Mouse (Mus musculus) adrenal gland, adult 18-20 months (tissue): ENCODE results near the gene Rrp7a. TPM values are rescaled to one million over a fixed set of nuclear protein-coding genes. Genes with fewer than 3 reads are reported as not detected.
A peak's percentile ranks its signal among the peaks of the same experiment; 100 is the strongest.

Experiments used
- DNase-seq, 2 experiments: peaks; one replicate each; pipeline ENCODE4 v3.0.0; 2021 to 2022; ENCODE audit warnings: low spot score in 2 of 2
- long read RNA-seq, 2 experiments: library from polyadenylated mRNA; stranded (forward); transcript quantifications; one replicate each; pipeline ENCODE4 v2.0.0; 2021
- total RNA-seq, 2 experiments: library from RNA; stranded (reverse); gene quantifications; 1 replicate in 1 of 2; 2 replicates in 1 of 2; pipeline ENCODE4 v1.2.3; 2021

Gene Rrp7a
- total RNA-seq, result 100 to 1,000 TPM; 111 to 113 TPM
- long read RNA-seq, experiment 1, full-length matches to known transcripts, result 115 of 122 reads
- long read RNA-seq, experiment 1, partial matches to known transcripts, result 2 of 122 reads
- long read RNA-seq, experiment 1, other reads (novel, unspliced or antisense), result 5 of 122 reads
- long read RNA-seq, experiment 2, full-length matches to known transcripts, result 266 of 286 reads
- long read RNA-seq, experiment 2, partial matches to known transcripts, result 5 of 286 reads
- long read RNA-seq, experiment 2, other reads (novel, unspliced or antisense), result 15 of 286 reads

DNA sequence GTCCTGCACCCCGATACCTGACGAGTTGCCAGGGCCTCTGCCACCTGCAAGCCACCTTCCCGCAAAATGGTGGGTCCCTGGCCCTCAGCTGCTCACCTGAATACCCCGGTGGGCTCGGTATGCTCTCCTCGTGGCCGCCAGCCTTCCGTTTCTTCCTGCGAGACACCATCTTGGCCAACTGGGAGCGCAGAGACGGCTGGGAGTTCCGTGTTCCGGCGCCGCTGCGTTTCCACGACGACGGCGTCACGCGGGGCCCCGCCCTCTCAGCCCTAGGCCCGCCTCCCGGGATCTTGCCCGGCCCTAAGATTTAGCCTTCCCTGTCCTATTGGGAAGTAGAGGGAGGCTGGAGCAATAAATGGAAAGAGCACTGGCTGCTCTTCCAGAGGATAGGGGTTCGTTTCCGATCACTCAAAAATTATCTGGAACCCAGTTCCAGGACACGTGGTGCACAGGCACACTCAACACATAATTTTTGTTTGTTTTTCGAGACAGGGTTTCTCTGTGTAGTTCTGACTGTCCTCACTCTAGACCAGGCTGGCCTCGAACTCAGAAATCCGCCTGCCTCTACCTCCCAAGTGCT lies at the start of gene Rrp7a:
Gene Rrp7a, minus strand, starts transcription at position 236 of the 580 bp plus-strand sequence.
- DNase-seq, result peak; percentile 94 to 95

DNA sequence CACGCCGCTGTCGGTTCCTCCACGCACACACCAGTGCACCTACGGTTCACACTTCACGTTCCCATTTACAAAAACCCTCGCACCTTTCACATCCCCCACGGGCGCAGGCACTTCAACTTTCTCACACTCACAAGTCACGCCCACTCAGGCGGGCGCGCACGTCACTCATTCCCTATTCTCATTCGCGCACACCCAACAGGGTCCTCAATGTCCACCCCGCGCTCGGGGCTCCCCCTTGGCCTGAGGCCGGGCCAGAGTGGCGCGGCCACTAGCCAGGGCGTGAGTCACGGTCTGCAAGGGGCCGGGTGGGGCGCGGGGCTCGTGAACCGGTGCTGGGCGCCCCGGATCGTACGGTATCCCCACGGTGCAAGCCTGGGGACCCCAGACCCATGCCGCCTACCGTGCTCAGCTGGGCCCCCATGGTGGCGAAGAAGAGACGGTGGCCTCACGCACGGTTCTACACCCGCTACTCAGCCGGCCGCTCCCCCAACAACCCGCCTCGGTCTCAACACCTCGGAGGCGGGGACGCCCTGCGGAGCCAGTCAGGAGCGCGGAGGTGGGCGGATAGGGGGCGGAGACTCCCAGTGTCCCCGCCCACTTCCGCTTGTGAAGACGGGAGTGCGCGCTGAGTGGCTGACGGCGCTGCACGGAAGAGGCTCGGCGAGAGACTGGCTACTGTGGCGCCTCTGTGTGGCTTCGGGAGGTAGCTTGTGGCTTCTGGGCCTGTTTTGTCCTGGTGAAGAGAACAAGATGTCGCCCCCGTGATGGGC lies 49.3 kb upstream of the Rrp7a start:
- peak; percentile 95 for DNase-seq

DNA sequence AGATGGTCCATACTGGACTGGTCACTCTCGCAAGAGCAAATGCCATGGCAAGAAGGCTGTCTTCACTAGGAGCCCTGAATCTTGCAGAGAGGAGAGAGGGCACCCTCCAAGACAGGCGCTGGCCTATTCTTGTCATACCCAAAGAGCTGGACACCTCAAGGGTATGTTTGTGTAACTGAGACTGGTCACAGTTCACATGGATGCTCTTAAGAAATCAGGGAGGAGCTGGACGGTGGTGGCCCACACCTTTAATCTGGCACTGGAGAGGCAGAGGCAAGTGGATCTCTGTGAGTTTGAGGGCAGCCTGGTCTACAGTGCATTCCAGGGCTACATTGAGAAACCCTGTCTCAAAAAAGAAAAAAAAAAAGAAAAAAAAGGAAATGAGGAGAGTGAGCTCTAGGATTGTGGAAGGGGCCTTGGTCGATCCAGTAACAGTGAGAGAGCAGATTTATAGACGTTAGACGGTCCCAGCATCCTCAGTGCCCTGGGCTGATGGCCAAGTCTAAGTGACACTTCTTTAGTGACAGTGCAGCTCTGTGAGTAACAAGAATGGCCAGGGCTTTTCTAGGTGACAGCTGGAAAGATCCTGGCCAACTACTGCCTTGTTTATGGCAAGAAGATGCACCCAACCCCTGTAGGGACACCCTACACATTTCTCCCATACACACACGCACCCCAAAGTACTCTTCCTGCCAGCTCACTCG lies 48.5 kb upstream of the Rrp7a start:
- DNase-seq, result peak in 1 of 2 experiments; percentile 25

DNA sequence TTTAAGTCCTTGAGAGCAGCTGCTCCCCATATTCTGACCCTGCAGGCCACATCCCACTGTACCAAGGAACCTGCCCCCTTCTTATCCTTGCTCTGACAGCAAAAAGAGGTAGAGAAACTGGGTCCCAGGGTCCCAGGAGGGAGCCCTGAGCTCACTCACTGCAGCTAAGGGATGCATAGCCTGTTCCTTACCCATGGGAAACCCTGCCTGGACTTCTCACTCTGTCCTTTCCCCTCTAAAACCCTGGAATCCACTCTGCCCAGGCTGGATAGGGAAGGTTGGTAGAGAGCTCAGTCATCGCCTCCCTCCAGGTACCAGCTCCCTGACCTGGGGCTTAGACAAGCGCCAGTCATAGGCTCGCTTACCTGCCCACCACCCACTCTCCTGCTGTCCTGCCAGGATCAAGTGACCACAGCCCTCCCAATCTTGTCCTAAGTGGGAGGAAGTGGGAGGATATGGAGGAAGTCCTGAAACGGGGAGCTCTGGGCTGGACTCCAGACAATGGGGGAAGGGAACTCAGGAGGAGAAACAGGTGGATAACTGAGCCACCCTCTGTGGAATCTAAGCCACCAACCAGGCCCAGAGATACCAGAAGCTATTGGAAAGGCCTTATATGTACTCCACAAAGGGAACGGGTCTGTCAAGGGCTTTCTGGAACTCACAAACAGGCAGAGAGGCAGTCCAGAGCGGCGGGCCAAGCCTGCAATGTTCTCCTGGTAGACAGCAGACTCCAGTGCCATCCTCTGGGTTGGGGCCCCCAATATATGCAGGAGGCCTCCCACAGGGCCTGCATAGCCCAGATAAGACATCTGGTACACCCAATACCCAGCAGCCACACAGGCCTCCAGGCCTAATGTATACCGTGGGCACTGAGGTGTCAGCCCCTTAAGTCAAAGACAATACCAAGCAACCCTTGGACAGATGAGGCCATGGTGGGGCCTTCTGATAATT lies 47.4 kb upstream of the Rrp7a start:
- peak in 1 of 2 experiments; percentile 23 for DNase-seq

DNA sequence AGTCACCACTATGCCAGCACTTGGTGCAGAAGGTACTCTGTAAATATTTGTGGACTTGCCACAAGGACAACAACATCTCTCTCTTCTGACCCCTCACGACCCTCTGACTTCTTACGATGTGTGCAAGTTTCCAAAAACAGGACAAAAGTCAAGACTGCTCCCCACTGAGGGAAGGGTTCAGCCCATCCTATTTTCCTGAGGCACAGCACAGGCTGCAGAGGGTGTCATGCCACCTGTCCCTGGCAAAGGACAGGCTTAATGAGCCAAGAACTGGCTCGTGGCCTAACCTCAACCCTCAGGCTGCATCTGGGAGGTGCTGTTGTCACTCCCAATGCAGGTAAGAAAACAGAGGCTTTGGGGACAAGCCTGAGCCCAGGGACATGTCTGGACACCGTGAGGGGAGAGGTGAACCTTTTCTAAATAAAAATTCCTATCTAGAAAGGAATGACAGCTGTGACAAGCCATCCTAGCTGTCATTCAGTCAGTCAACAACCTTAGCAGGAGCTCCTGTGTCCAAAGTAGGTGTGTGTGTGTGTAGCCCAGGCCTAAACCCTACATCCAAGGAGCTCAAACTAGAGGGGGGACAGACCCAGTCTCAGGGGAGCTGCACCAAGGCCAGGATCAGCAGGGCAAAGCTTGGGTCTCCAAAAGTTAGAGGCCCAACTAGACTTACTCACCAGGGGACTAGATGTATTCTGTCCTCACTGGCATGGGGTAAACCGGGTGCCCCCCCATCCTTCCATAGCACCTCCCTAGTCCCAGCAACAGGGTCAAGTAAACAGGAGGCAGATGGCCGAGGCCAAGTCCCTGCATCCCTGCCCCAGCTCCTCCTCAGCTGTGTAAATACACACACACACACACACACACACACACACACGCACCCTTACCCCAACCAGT lies 46.5 kb upstream of the Rrp7a start:
- no peak for DNase-seq

DNA sequence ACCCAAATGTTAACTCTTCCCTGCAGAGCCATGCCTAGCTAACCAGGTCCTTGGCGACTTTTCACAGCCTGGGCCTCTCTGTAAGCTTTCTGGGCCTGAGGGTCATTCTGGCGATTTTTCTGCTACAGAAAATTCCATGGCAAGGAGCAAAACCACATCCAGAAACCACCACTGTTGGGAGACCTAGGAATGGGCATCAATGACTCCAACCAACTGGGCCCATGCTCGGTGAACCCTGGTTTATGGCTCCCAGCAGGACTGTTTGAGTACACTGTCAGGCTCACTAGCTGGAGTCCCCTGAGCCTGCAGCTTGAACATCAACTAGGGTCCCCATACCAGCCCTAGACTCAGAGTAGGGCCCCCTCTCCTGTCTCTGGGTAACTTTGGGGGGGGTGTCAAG lies 45.7 kb upstream of the Rrp7a start:
- no peak for DNase-seq

DNA sequence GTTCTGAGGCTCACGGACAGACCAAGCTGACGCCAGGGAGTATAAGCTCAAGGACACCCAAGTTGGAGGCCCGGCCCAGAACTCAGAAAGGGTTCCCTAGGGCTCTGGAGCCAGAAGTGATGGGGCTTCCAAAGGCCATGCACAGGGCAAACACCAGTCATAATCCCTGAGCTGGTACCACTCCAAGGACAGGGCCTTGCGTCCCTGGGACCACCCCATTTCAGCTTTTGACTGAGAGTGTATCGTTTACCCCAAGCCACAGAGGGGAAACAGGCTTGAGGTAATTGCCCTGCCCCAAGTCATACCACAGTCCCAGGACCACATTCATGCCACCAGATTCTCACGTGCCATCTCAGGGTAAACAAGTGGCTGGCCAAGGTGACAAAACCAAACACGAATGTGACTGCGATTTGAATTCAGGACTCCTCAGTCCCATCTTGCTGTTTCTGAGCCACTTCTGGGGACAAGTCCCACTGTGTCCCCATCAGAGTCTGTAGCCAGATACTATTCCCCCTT lies 45.0 kb upstream of the Rrp7a start:
- DNase-seq, result no peak

DNA sequence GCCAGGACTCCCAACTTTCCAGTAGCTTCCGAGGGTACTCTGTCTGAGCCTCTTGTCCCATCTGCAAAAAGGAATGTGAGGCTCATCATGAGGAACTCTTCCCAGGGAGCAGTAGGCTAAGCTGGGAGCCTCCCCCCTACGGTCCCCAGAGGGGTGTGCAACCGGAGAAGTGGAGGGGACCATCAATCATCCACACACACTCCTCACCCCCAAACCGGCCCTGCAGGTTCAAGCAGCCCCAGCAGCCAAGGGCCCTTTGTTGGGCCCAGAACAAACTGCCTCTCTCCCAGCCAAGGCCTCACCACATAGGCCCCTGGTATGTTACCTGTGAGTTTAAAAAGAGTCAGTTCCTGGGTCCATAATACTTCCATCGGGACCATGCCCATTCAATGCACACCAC lies 44.5 kb upstream of the Rrp7a start:
- DNase-seq, result peak; percentile 18 to 24

DNA sequence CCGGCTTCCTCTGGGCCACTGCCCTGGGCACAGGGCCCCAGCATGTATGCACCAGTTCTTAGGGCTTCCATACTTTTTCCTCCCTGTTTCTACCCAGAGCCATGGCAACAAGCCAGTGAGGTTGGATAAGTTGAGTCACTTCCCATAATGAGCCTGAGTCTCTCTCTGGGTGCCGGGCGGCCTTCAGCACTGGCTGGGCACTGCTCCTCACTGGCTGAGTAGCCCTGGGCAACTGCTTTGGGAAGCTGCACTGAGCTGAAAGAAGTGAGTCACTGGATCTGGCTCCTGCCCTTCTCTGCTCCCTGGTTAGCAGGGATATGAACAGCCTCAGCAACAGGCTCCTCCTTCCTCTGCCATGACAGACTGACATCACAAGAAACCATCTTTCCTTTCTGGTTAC lies 44.0 kb upstream of the Rrp7a start:
- DNase-seq, result peak; percentile 54 to 72

DNA sequence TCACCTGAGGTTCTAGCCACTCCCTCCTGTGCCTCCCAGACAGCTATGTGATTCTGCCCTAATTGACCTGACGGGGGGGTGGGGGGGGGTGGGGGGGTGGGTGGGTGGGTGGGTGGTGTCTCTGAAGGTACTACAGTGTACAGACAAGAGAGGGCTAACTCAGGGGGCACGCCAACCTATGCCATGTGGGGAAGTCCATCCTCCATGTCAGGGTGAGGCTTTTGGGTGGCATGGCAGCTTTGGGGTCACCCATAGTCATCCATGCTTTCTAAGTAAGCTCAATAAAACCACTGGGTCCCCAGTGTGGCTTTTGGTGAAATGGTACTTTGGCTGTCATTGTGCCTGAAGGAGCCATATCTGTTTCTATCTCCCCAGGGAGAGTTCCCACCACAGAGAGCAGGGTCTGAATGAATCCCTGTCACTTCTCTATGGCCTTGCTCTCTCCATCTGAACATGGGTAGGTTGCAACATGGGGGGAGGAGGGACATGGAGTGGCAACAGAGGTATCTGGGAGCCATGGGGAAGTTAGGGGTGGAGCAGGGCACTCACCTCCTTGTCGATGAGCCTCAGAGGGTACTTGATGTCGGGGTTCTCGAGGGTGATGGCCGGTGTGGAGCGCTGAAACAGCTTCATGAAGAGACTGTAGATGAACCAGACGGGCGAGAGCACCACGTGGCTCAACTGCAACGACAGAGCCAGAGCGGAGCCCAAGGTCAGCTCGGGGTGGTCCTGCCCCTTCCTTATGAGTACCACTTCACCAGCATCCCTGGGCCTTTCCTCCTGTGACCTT lies 43.1 kb upstream of the Rrp7a start:
- DNase-seq, result no peak

DNA sequence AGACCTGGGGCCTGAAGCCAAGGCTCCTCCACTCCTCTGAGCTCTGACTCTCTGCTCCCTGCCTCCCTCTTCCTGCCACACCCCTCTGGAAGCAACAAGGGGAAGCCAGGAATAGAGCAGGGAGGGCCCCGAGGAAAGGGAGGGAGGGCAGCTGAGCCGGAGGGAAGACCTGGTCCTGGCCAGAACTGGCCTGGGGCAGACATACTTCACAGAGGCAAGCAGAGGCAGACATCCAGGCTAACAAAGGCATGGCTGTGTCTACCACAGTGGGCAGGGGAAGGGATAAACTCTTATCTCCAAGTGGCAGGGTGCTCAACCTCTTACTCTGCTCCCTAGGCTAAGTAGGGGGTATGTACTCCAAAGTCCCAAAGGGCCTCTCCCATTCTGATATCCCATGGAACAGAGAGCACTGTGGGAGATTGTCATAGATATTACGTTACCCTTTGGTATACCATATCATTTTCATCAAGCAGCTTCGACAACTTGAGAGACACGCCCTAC lies 42.4 kb upstream of the Rrp7a start:
- DNase-seq, result peak in 1 of 2 experiments; percentile 27

DNA sequence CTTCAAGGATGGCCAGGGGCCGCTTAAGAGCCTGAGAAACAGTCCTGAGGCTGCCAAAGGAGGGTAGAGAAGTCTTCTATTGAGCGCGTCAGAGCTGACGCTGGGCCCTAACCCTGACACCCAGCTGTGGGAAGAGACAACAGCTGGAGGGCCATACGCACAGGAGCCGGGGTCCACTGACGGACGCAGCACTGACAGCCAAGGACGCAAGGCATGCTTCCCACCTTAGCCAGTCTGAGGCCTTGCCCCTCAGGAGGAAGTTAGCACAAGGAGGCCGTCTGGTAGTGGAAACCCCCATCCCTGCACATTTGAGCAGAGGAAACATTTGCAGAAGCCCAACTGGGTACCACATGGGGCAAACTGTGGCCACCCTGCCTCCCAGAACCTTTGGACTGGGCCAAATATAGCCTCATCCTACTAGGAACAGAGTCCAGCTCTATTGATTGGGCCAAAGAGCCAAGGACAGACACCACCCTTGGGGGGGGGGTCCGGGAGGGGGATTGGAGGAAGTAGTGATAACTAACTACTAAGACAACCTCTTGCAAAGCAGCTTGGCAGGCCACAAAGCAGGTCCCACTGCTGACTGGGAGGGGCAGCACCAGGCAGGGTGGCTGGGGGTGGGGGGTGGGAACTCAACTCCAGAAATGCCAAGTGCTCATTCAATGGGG lies 40.4 kb upstream of the Rrp7a start:
- DNase-seq, result no peak

DNA sequence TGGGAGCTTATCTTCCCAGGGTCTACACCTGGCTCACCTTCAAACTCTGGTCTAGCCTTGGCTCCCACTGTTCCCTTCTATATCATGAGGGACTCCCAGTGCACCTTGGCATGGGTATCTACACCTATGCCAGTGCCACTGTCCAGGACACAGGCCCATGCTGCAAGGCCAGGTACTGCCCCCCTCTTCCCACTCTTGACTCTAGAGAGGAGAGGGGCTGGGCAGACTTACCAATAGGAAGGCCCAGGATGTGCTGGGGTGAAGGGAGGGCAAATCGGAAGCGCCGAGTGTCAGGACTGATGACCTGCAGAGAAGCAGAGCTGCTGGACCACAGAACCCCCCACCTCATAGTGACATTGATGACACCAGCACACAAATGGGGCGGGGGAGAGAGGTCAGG lies 39.4 kb upstream of the Rrp7a start:
- no peak for DNase-seq

DNA sequence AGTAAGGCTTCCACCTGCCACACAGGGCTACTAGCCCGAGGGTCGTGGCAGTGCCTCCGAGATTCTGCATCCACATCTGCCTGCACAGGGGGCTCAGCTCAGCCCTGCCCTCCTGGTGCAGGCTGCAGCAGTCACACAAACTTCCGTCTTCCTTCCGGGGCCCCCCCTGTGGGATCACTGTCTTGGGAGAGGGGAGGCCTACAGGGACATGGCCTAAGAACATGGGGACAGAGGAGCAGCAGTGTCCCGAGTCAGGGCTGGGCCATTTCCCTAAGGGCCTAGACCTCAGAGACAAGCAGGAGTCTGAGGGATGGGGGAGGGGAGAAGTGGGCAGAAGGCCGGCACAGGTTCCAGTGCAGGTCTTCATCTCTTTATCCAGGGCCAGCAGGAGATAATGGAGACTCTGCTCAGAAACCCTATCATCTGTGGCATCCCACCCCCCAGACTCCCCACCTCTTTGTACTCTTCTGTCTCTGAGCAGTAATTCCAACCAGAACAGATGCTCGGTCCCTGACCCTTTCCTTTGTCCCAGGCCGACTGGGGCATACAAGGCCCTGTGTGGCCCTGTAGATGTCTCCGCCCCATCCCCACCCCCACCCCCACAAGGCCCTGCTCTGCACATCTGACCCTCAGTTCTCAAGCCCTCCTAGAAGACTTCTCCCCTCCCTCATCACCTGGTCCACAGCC lies 38.6 kb upstream of the Rrp7a start:
- DNase-seq, result no peak

DNA sequence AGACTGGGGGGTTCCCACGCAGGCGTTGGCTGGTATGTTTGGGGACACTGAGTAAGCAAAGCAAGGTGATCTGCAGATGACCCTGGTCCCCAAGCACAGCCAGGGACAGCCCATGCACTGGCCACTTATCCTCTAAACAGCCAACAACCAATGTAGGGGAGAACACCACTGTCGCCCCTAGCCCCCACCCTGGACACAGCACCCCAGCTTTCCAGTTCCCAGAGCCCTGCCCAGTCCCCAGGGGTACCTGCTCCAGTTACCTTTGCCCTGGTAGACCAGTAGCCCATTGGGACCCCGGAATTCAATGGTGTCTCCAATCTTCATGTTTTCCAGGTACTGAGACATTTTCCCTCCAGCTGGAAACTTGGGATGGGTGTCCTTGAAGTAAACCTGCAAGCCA lies 38.0 kb upstream of the Rrp7a start:
- no peak for DNase-seq

DNA sequence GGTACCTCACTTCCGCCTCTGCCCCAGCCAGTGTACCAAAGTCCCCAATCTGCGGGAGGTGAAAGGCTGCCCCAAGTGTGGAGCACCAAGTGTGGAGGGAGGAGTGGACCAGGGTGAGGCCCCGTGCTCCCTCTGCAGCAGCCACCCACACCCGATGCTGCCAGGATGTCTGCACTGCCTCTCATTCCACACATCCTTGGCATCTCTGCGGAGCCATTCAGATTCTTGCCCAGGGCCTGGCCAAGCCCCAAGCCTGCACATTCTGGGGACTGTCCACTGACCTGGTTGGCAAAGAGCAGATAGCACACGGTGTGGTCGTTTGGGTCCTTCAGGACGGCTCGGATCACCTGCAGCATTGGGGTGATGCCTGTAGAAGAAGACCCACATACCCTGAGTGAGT lies 37.2 kb upstream of the Rrp7a start:
- no peak for DNase-seq

DNA sequence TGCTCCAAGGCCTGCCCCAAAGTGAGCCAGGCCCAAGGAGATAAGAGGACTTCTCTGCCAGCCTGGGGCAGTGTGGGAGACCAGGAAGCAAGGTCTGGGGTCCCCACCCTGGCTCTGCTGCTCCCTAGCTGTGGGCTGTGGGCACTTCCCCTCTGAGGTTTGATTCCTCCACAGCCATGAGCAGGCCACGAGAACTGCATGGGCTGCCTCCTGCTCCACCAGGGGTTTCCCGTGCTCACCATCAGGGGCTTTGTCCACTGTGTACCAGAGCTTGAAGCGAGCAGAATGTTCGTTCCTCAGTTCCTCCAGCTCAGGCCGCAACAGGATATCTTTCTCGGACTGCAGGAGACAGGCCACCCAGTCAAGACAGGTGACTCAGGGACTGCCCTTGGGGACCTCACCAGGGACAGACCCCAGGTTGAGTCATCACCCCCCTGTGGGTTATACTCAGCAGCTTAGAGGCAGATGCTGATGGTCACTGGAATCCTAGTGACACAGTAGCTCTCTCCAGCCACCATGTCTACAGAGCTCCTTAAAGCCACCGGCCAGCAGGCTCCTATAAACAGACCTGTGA lies 36.1 kb upstream of the Rrp7a start:
- DNase-seq, result no peak
